Comparison of ENCODE assay signal across 20 mouse cellular contexts in genomic region chr16:21781895-21782294, GRCm38 (mm10). TPM values are rescaled to one million over a fixed set of nuclear protein-coding genes. Genes with fewer than 3 reads are reported as not detected.
A peak's percentile ranks its signal among the peaks of the same experiment; 100 is the strongest.
DNase-seq lines count a peak whose midpoint lies in the region; ATAC-seq and TF ChIP-seq lines count a peak whose summit lies in the region.
"Had no signal": no experiment of that assay in that cellular context is flagged by ENCODE, and none has a peak within 500 bp of the region (broad histone marks: within the 10 kb centered on the region; RNA-seq: fewer than 3 reads in every experiment).

No protein-coding gene starts in this region.

- H3K9me3 ChIP-seq in liver, embryonic 11.5 days (ENCODE audit: control insufficient read depth, low read length), result no peaks in the 10 kb centered on the region
- no peaks in the 10 kb centered on the region for H3K9me3 ChIP-seq in liver, postnatal 0 days (ENCODE audit: low read length)
- no peaks in the 10 kb centered on the region for H3K9me3 ChIP-seq in stomach, postnatal 0 days (ENCODE audit: control insufficient read depth, low read length)
- H3K9me3 ChIP-seq: embryonic facial prominence, embryonic 10.5 days; embryonic facial prominence, embryonic 12.5 days; forebrain, embryonic 13.5 days; forebrain, embryonic 15.5 days had no signal

- no peaks in the 10 kb centered on the region for H3K27me3 ChIP-seq in kidney, adult 2 months (replicated peaks; ENCODE audit: control insufficient read depth, insufficient read depth, low read length)
- H3K27me3 ChIP-seq in liver, adult 2 months (ENCODE audit: control insufficient read depth, insufficient read depth, low read length), result no peaks in the 10 kb centered on the region
- no peaks in the 10 kb centered on the region for H3K27me3 ChIP-seq in liver, embryonic 11.5 days (replicated peaks; ENCODE audit: control insufficient read depth, insufficient read depth, low read length)
- H3K27me3 ChIP-seq in liver, postnatal 0 days (ENCODE audit: insufficient read depth, low read length), result no peaks in the 10 kb centered on the region
- H3K27me3 ChIP-seq in stomach, postnatal 0 days (ENCODE audit: control insufficient read depth, insufficient read depth, low read length), result no peaks in the 10 kb centered on the region
- H3K27me3 ChIP-seq: embryonic facial prominence, embryonic 12.5 days; forebrain, embryonic 13.5 days; forebrain, embryonic 15.5 days had no signal

- no peak for DNase-seq in kidney, adult 2 months
- no peak for DNase-seq in kidney, postnatal 36 days
- peak; percentile 83 for DNase-seq in liver, adult 2 months (ENCODE audit: extremely low read depth, low read depth, low spot score)
- DNase-seq in liver, embryonic 11.5 days (ENCODE audit: low spot score), result no peak
- no peak for DNase-seq in liver, postnatal 0 days
- DNase-seq in liver, result no peak
- DNase-seq in stomach, postnatal 0 days (ENCODE audit: low spot score), result no peak
- no peak for DNase-seq in right cerebral cortex, postnatal 10 days (ENCODE audit: low spot score in 2 of 2)
- DNase-seq: adrenal gland, adult 8-10 months; adrenal gland, postnatal 14 days; adrenal gland, postnatal 36 days; cerebellum, adult 11-12 months; cerebellum, adult 2 months; cerebellum, adult 9-10 months; cerebellum, postnatal 10 days; cerebellum, postnatal 25 days had no signal

- peak overlapping the region; percentile 92 for H3K27ac ChIP-seq in kidney, adult 2 months (ENCODE audit: insufficient read depth, low read depth, low read length)
- H3K27ac ChIP-seq in liver, adult 2 months (replicated peaks; ENCODE audit: insufficient read depth, low read depth, low read length), result peak overlapping the region; percentile 63
- no peak overlapping the region for H3K27ac ChIP-seq in liver, embryonic 11.5 days (ENCODE audit: low read depth, low read length)
- peak overlapping the region; percentile 85 for H3K27ac ChIP-seq in liver, postnatal 0 days (ENCODE audit: low read depth)
- H3K27ac ChIP-seq in stomach, postnatal 0 days (replicated peaks), result peak overlapping the region; percentile 13; the same call in 1 of the 2 replicates
- H3K27ac ChIP-seq: embryonic facial prominence, embryonic 10.5 days; embryonic facial prominence, embryonic 12.5 days; forebrain, embryonic 13.5 days; forebrain, embryonic 15.5 days had no signal

- no peak for TF ChIP-seq CTCF in kidney, adult 2 months (conservative IDR thresholded peaks at IDR 0.05; ENCODE audit: insufficient read depth, insufficient read length, low read depth, low read length)
- no peak for TF ChIP-seq CTCF in liver, adult 2 months (IDR thresholded peaks at IDR 0.05; ENCODE audit: low read depth, low read length)
- no peak for TF ChIP-seq CTCF in liver, postnatal 0 days (IDR thresholded peaks at IDR 0.05; ENCODE audit: low read depth)
- no peak for TF ChIP-seq CTCF in stomach, postnatal 0 days (IDR thresholded peaks at IDR 0.05; ENCODE audit: low read depth)

- no peak for TF ChIP-seq POLR2A in kidney, adult 2 months (IDR thresholded peaks at IDR 0.05; ENCODE audit: low read depth, low read length)
- TF ChIP-seq POLR2A in liver, adult 2 months (IDR thresholded peaks at IDR 0.05; ENCODE audit: extremely low read depth, insufficient read depth, low read length), result no peak

- no peak overlapping the region for H3K9ac ChIP-seq in liver, adult 2 months (ENCODE audit: low read depth, low read length)
- H3K9ac ChIP-seq in liver, embryonic 11.5 days (ENCODE audit: low read depth, low read length), result no peak overlapping the region
- H3K9ac ChIP-seq in liver, postnatal 0 days (replicated peaks), result no peak overlapping the region
- H3K9ac ChIP-seq in stomach, postnatal 0 days (ENCODE audit: low read length), result no peak overlapping the region
- H3K9ac ChIP-seq: embryonic facial prominence, embryonic 12.5 days; forebrain, embryonic 13.5 days; forebrain, embryonic 15.5 days had no signal

- 75% methylated on average over 3 of the region's 3 CpGs for WGBS in kidney, adult 2 months
- 38% methylated on average over 3 of the region's 3 CpGs for WGBS in liver, adult 2 months
- 90% methylated on average over 3 of the region's 3 CpGs for WGBS in liver, embryonic 11.5 days
- 68% methylated on average over 3 of the region's 3 CpGs for WGBS in liver, postnatal 0 days (ENCODE audit: insufficient replicate concordance)
- WGBS in stomach, postnatal 0 days, result 78% methylated on average over 3 of the region's 3 CpGs

- peaks cover 9% of the 10 kb centered on the region; the same call in 1 of the 2 replicates for H3K79me2 ChIP-seq in liver, adult 2 months (ENCODE audit: control insufficient read depth, insufficient read depth, low read length)

- no peaks in the 10 kb centered on the region; the same call in 1 of the 2 replicates for H3K36me3 ChIP-seq in kidney, adult 2 months (ENCODE audit: control insufficient read depth, insufficient read depth, low read length)
- H3K36me3 ChIP-seq in liver, adult 2 months (ENCODE audit: control insufficient read depth, insufficient read depth, low read length), result peaks cover 16% of the 10 kb centered on the region
- no peaks in the 10 kb centered on the region for H3K36me3 ChIP-seq in liver, embryonic 11.5 days (ENCODE audit: control insufficient read depth, insufficient read depth, low read length)
- H3K36me3 ChIP-seq in liver, postnatal 0 days (replicated peaks; ENCODE audit: insufficient read depth, low read length), result peaks cover 8% of the 10 kb centered on the region; the same call in 1 of the 2 replicates
- no peaks in the 10 kb centered on the region for H3K36me3 ChIP-seq in stomach, postnatal 0 days (ENCODE audit: control insufficient read depth, insufficient read depth, low read length)
- H3K36me3 ChIP-seq: embryonic facial prominence, embryonic 10.5 days; embryonic facial prominence, embryonic 12.5 days; forebrain, embryonic 15.5 days had no signal

- no peak overlapping the region for H3K4me3 ChIP-seq in kidney, adult 2 months (ENCODE audit: insufficient read depth, low read depth, low read length)
- H3K4me3 ChIP-seq in liver, adult 2 months (ENCODE audit: insufficient read depth, low read depth, low read length), result no peak overlapping the region
- no peak overlapping the region for H3K4me3 ChIP-seq in liver, embryonic 11.5 days (ENCODE audit: low read depth, low read length)
- H3K4me3 ChIP-seq in liver, postnatal 0 days (ENCODE audit: low read depth, low read length), result no peak overlapping the region
- H3K4me3 ChIP-seq in stomach, postnatal 0 days (ENCODE audit: low read depth, low read length), result no peak overlapping the region
- H3K4me3 ChIP-seq: embryonic facial prominence, embryonic 10.5 days; embryonic facial prominence, embryonic 12.5 days; forebrain, embryonic 13.5 days; forebrain, embryonic 15.5 days had no signal

- peaks cover 34% of the 10 kb centered on the region for H3K4me1 ChIP-seq in kidney, adult 2 months (ENCODE audit: control insufficient read depth, insufficient read depth, low read length)
- peaks cover 35% of the 10 kb centered on the region for H3K4me1 ChIP-seq in liver, adult 2 months (ENCODE audit: control insufficient read depth, insufficient read depth, low read length)
- H3K4me1 ChIP-seq in liver, embryonic 11.5 days (replicated peaks; ENCODE audit: control insufficient read depth, insufficient read depth, low read length), result peaks cover 2% of the 10 kb centered on the region; the same call in 1 of the 2 replicates
- peaks cover 11% of the 10 kb centered on the region; the same call in 1 of the 2 replicates for H3K4me1 ChIP-seq in liver, postnatal 0 days (ENCODE audit: insufficient read depth)
- H3K4me1 ChIP-seq in stomach, postnatal 0 days (replicated peaks; ENCODE audit: control insufficient read depth, insufficient read depth), result no peaks in the 10 kb centered on the region
- H3K4me1 ChIP-seq: embryonic facial prominence, embryonic 10.5 days; embryonic facial prominence, embryonic 12.5 days; forebrain, embryonic 13.5 days; forebrain, embryonic 15.5 days had no signal

- peak; percentile 37 for TF ChIP-seq EP300 in liver, postnatal 0 days (IDR thresholded peaks at IDR 0.05; ENCODE audit: low read depth)
- no peak for TF ChIP-seq EP300 in stomach, postnatal 0 days (optimal IDR thresholded peaks at IDR 0.05)

- H3K4me2 ChIP-seq in liver, embryonic 11.5 days, result no peak overlapping the region
- H3K4me2 ChIP-seq in liver, postnatal 0 days (ENCODE audit: low read depth, low read length), result 0 out of 2 replicates have a peak overlapping the region, but pooled peaks have one; percentile 26
- H3K4me2 ChIP-seq in stomach, postnatal 0 days (replicated peaks; ENCODE audit: low read depth), result no peak overlapping the region
- H3K4me2 ChIP-seq: embryonic facial prominence, embryonic 12.5 days; forebrain, embryonic 13.5 days; forebrain, embryonic 15.5 days had no signal

- ATAC-seq in liver, embryonic 11.5 days (replicated peaks; ENCODE audit: low FRiP score), result no peak
- ATAC-seq in liver, postnatal 0 days, result peak; percentile 51
- no peak for ATAC-seq in stomach, postnatal 0 days (ENCODE audit: low FRiP score, low TSS enrichment)
- ATAC-seq: forebrain, embryonic 13.5 days; forebrain, embryonic 15.5 days had no signal

RNA-seq across cellular contexts. Expression of gene Ehhadh, which starts 5.7 kb away (rescaled TPM):
- polyA plus RNA-seq in kidney, adult 2 months (2012; rRNA removed), result 224 and 248 TPM in 2 replicates
- 263 and 266 TPM in 2 replicates for total RNA-seq in liver, adult 2 months (2014; rRNA removed)
- 168 and 174 TPM in 2 replicates for polyA plus RNA-seq in liver, adult 2 months (2012; rRNA removed)
- 5.3 and 6.7 TPM in 2 replicates for polyA plus RNA-seq in liver, embryonic 11.5 days (2014; fragmentation: Nextera tagmentation; extraction: Ambion mirVana)
- polyA plus RNA-seq in liver, postnatal 0 days (2015; fragmentation: Nextera tagmentation; extraction: Ambion mirVana), result 176 and 215 TPM in 2 replicates
- polyA plus RNA-seq in stomach, postnatal 0 days (2015; fragmentation: Nextera tagmentation; extraction: Ambion mirVana), result 29.0 and 30.9 TPM in 2 replicates

RNA-seq across cellular contexts. Expression of gene Map3k13, which starts 12.3 kb away (rescaled TPM):
- 4.6 and 4.8 TPM in 2 replicates for polyA plus RNA-seq in kidney, adult 2 months (2012; rRNA removed)
- 7.0 and 8.8 TPM in 2 replicates for total RNA-seq in liver, adult 2 months (2014; rRNA removed)
- 3.8 and 5.3 TPM in 2 replicates for polyA plus RNA-seq in liver, adult 2 months (2012; rRNA removed)
- 0.55 and 0.59 TPM in 2 replicates for polyA plus RNA-seq in liver, embryonic 11.5 days (2014; fragmentation: Nextera tagmentation; extraction: Ambion mirVana)
- polyA plus RNA-seq in liver, postnatal 0 days (2015; fragmentation: Nextera tagmentation; extraction: Ambion mirVana), result 0.97 and 1.2 TPM in 2 replicates
- polyA plus RNA-seq in stomach, postnatal 0 days (2015; fragmentation: Nextera tagmentation; extraction: Ambion mirVana), result 0.40 and 0.50 TPM in 2 replicates
